Mouse (Mus musculus): ENCODE results near the gene Gm45713. TPM values are rescaled to one million over a fixed set of nuclear protein-coding genes. Genes with fewer than 3 reads are reported as not detected.

Gm45713 gene
- polyA plus RNA-seq, 1 experiment from 2014 or later, result 0.13 TPM

GRCm38 (mm10) chr7:45077829-45078228 is 58.2 kb downstream of the Gm45713 start:
- Histone ChIP-seq H3K4me3 (no peak overlapping the region), H3K36me3 (peaks cover 54% of the 10 kb centered on the region), H3K9me3 (no peaks in the 10 kb centered on the region), H3K27me3 (ENCODE audit: insufficient read depth, poor library complexity, severe bottlenecking) (no peaks in the 10 kb centered on the region), H3K27ac (no peak overlapping the region), H3K4me1 (replicated peaks) (peaks cover 7% of the 10 kb centered on the region; the same call in 1 of the 2 replicates)
- 93% methylated on average over 2 of the region's 2 CpGs for WGBS
- no peak for DNase-seq (ENCODE audit: low spot score)

DNA sequence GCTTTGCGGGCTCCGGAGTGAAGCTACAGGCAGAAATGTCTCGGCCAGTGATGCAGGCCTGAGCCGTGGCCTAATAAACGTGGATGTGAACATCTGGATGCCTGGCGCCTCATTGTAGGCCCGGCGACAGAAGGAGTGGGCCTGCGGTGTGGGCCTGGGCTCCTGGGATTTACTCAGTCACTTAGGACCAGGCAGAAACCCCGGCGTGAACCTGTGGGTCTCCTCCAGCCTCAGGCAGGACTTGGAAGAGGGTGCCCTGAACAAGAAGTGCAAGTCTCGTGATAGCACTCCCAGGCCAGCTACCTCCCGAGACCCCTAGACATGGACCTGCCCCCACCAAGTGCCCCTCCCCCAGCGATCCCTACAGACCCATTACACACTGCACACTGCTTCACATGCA is 58.7 kb downstream of the Gm45713 start:
- H3K27ac ChIP-seq, result no peak overlapping the region
- H3K4me1 ChIP-seq (replicated peaks), result 0 out of 2 replicates have a peak, but pooled peaks cover 4% of the 10 kb centered on the region
- DNase-seq (ENCODE audit: low spot score), result no peak
- H3K27me3 ChIP-seq (ENCODE audit: insufficient read depth, poor library complexity, severe bottlenecking), result no peaks in the 10 kb centered on the region
- H3K9me3 ChIP-seq, result no peaks in the 10 kb centered on the region
- WGBS, result 89% methylated on average over 14 of the region's 14 CpGs
- peaks cover 49% of the 10 kb centered on the region for H3K36me3 ChIP-seq
- H3K4me3 ChIP-seq, result no peak overlapping the region

GRCm38 (mm10) chr7:45076501-45076900 is 59.5 kb downstream of the Gm45713 start:
- DNase-seq (ENCODE audit: low spot score), result no peak
- H3K27ac ChIP-seq, result no peak overlapping the region
- no peaks in the 10 kb centered on the region for H3K9me3 ChIP-seq
- 0 out of 2 replicates have a peak, but pooled peaks cover 4% of the 10 kb centered on the region for H3K4me1 ChIP-seq (replicated peaks)
- no peaks in the 10 kb centered on the region for H3K27me3 ChIP-seq (ENCODE audit: insufficient read depth, poor library complexity, severe bottlenecking)
- H3K36me3 ChIP-seq, result peaks cover 52% of the 10 kb centered on the region
- H3K4me3 ChIP-seq, result no peak overlapping the region
- WGBS, result 90% methylated on average over 30 of the region's 30 CpGs

MicroRNAs within 50 kb of the gene (microRNA counts, 519-probe panel; counts per million panel counts)
- 1,255 counts per million, percentile 77 among the panel's probes with 10 or more counts for microRNA mmu-miR-150

Other genes starting within 250 kb of the Gm45713 start
- 187 and 223 TPM in 2 replicates for gene Med25, start 243.5 kb downstream of the Gm45713 start, polyA plus RNA-seq (2016; fragmentation: Nextera tagmentation; extraction: Ambion mirVana)
- 24.4 and 28.4 TPM in 2 replicates for gene Fuz, start 240.2 kb downstream of the Gm45713 start, polyA plus RNA-seq (2016; fragmentation: Nextera tagmentation; extraction: Ambion mirVana)
- 80.7 and 93.1 TPM in 2 replicates for gene Ap2a1, start 206.7 kb downstream of the Gm45713 start, polyA plus RNA-seq (2016; fragmentation: Nextera tagmentation; extraction: Ambion mirVana)
- 0.08 TPM in 1 of 2 replicates, not detected in the other for gene Tsks, start 193.0 kb downstream of the Gm45713 start, polyA plus RNA-seq (2016; fragmentation: Nextera tagmentation; extraction: Ambion mirVana)
- 22.4 and 26.8 TPM in 2 replicates for gene Cpt1c, start 161.4 kb downstream of the Gm45713 start, polyA plus RNA-seq (2016; fragmentation: Nextera tagmentation; extraction: Ambion mirVana)
- gene Prmt1, start 149.7 kb downstream of the Gm45713 start, polyA plus RNA-seq (2016; fragmentation: Nextera tagmentation; extraction: Ambion mirVana), result 843 and 861 TPM in 2 replicates
- gene Irf3, start 138.6 kb downstream of the Gm45713 start, polyA plus RNA-seq (2016; fragmentation: Nextera tagmentation; extraction: Ambion mirVana), result 76.7 and 78.1 TPM in 2 replicates
- 69.6 and 73.9 TPM in 2 replicates for gene Bcl2l12, start 137.5 kb downstream of the Gm45713 start, polyA plus RNA-seq (2016; fragmentation: Nextera tagmentation; extraction: Ambion mirVana)
- 44.0 and 49.9 TPM in 2 replicates for gene Scaf1, start 119.9 kb downstream of the Gm45713 start, polyA plus RNA-seq (2016; fragmentation: Nextera tagmentation; extraction: Ambion mirVana)
- gene Rras, start 118.3 kb downstream of the Gm45713 start, polyA plus RNA-seq (2016; fragmentation: Nextera tagmentation; extraction: Ambion mirVana), result 24.4 and 24.8 TPM in 2 replicates
- gene Prr12, start 83.3 kb downstream of the Gm45713 start, polyA plus RNA-seq (2016; fragmentation: Nextera tagmentation; extraction: Ambion mirVana), result 11.9 and 13.4 TPM in 2 replicates
- 67.8 and 70.7 TPM in 2 replicates for gene Nosip, start 73.8 kb downstream of the Gm45713 start, polyA plus RNA-seq (2016; fragmentation: Nextera tagmentation; extraction: Ambion mirVana)
- gene Prrg2, start 73.6 kb downstream of the Gm45713 start, polyA plus RNA-seq (2016; fragmentation: Nextera tagmentation; extraction: Ambion mirVana), result 16.9 and 18.6 TPM in 2 replicates
- 127 and 135 TPM in 2 replicates for gene Rcn3, start 44.0 kb downstream of the Gm45713 start, polyA plus RNA-seq (2016; fragmentation: Nextera tagmentation; extraction: Ambion mirVana)
- 9.9 and 13.1 TPM in 2 replicates for gene Fcgrt, start 32.4 kb downstream of the Gm45713 start, polyA plus RNA-seq (2016; fragmentation: Nextera tagmentation; extraction: Ambion mirVana)
- 1,526 and 1,700 TPM in 2 replicates for gene Rps11, start 11.8 kb downstream of the Gm45713 start, polyA plus RNA-seq (2016; fragmentation: Nextera tagmentation; extraction: Ambion mirVana)
- gene Rpl13a, start 7.5 kb downstream of the Gm45713 start, polyA plus RNA-seq (2016; fragmentation: Nextera tagmentation; extraction: Ambion mirVana), result 1,174 and 1,234 TPM in 2 replicates
- 0.85 and 2.0 TPM in 2 replicates for gene Flt3l, start 201 bp upstream of the Gm45713 start, polyA plus RNA-seq (2016; fragmentation: Nextera tagmentation; extraction: Ambion mirVana)
- 101 and 116 TPM in 2 replicates for gene Pih1d1, start 18.1 kb upstream of the Gm45713 start, polyA plus RNA-seq (2016; fragmentation: Nextera tagmentation; extraction: Ambion mirVana)
- gene Aldh16a1, start 18.4 kb upstream of the Gm45713 start, polyA plus RNA-seq (2016; fragmentation: Nextera tagmentation; extraction: Ambion mirVana), result 54.5 and 55.3 TPM in 2 replicates
- gene Slc17a7, start 27.7 kb upstream of the Gm45713 start, polyA plus RNA-seq (2016; fragmentation: Nextera tagmentation; extraction: Ambion mirVana), result 0.71 and 1.2 TPM in 2 replicates
- gene Gfy, start 43.3 kb upstream of the Gm45713 start, polyA plus RNA-seq (2016; fragmentation: Nextera tagmentation; extraction: Ambion mirVana), result not detected in 2 replicates
- gene Pth2, start 44.8 kb upstream of the Gm45713 start, polyA plus RNA-seq (2016; fragmentation: Nextera tagmentation; extraction: Ambion mirVana), result not detected in 2 replicates
- gene Ccdc155, start 68.7 kb upstream of the Gm45713 start, polyA plus RNA-seq (2016; fragmentation: Nextera tagmentation; extraction: Ambion mirVana), result 0.64 and 0.80 TPM in 2 replicates
- 1.8 and 2.1 TPM in 2 replicates for gene Dkkl1, start 75.9 kb upstream of the Gm45713 start, polyA plus RNA-seq (2016; fragmentation: Nextera tagmentation; extraction: Ambion mirVana)
- 324 and 370 TPM in 2 replicates for gene Tead2, start 79.5 kb upstream of the Gm45713 start, polyA plus RNA-seq (2016; fragmentation: Nextera tagmentation; extraction: Ambion mirVana)
- gene Cd37, start 102.9 kb upstream of the Gm45713 start, polyA plus RNA-seq (2016; fragmentation: Nextera tagmentation; extraction: Ambion mirVana), result 1.0 and 1.1 TPM in 2 replicates
- gene Slc6a16, start 104.9 kb upstream of the Gm45713 start, polyA plus RNA-seq (2016; fragmentation: Nextera tagmentation; extraction: Ambion mirVana), result 0.26 TPM in 1 of 2 replicates, not detected in the other
- not detected in 2 replicates for gene Slc6a21, start 141.3 kb upstream of the Gm45713 start, polyA plus RNA-seq (2016; fragmentation: Nextera tagmentation; extraction: Ambion mirVana)
- 10.5 and 12.5 TPM in 2 replicates for gene Trpm4, start 197.5 kb upstream of the Gm45713 start, polyA plus RNA-seq (2016; fragmentation: Nextera tagmentation; extraction: Ambion mirVana)
- gene Hrc, start 199.1 kb upstream of the Gm45713 start, polyA plus RNA-seq (2016; fragmentation: Nextera tagmentation; extraction: Ambion mirVana), result 0.36 and 0.42 TPM in 2 replicates
- gene Ppfia3, start 230.8 kb upstream of the Gm45713 start, polyA plus RNA-seq (2016; fragmentation: Nextera tagmentation; extraction: Ambion mirVana), result 8.4 and 12.9 TPM in 2 replicates
- 0.89 and 1.5 TPM in 2 replicates for gene Lin7b, start 234.4 kb upstream of the Gm45713 start, polyA plus RNA-seq (2016; fragmentation: Nextera tagmentation; extraction: Ambion mirVana)

Data from hindbrain, embryonic 10.5 days (tissue).